Mouse (Mus musculus) megakaryocyte, adult 5-6 weeks (primary cell): Measurements from ENCODE around the gene Inpp5k. TPM values are rescaled to one million over a fixed set of nuclear protein-coding genes. Genes with fewer than 3 reads are reported as not detected.
A peak's percentile ranks its signal among the peaks of the same experiment; 100 is the strongest.

Experiments used
- ATAC-seq: 2 replicates; pipeline ENCODE4 v1.8.0; 2016; ENCODE audit warnings: mild to moderate bottlenecking, inconsistent platforms; ENCODE audit not compliant: poor library complexity, severe bottlenecking
- total RNA-seq, 2 experiments: library from RNA; stranded (forward) in 1 of 2; stranded (reverse) in 1 of 2; fragments of 153-499, 151-499 nt in 1 of 2; fragments of 221-1000, 200-1000 nt in 1 of 2; gene quantifications; 2 replicates each; pipeline versions ENCODE4 v1.2.3 to v1.2.4; 2015 to 2017

The Inpp5k gene
- total RNA-seq, 2 experiments from 2014 or later = 44.5 to 79.9 TPM

DNA sequence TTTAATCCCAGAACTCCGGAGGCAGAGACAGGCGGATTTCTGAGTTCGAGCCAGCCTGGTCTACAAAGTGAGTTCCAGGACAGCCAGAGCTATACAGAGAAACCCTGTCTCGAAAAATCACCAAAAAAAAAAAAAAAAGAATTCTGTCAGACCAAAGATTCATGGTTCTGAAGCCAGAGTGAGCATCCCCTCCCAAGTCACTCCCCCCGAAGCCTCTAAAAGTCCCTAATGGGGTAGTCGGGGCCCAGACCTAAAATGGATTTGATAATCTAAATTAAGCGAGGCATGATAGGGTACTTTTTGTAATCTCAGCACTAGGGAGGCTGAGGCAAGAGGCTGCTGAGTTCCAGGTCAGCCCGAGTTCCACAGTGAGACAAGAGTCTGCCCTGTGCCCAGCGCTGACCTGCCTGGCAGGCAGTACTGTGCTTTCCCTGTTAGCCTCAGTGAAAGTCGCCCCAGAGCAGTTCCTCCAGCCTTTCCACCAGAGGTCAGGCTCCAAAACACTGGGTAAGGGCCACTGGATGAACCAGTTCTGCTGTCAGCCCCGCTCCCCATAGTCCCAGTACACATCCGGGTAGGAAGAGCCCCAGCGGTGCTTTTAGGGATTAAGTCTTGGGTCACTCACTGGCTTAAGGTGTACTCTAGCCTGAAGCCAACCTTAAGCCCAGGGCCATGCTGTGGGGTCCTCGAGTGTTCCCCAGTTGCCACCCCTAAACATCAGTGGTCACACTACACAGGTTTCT is 22.3 kb downstream of the Inpp5k start:
- peak; percentile 4; the same call in 1 of the 2 replicates for ATAC-seq

DNA sequence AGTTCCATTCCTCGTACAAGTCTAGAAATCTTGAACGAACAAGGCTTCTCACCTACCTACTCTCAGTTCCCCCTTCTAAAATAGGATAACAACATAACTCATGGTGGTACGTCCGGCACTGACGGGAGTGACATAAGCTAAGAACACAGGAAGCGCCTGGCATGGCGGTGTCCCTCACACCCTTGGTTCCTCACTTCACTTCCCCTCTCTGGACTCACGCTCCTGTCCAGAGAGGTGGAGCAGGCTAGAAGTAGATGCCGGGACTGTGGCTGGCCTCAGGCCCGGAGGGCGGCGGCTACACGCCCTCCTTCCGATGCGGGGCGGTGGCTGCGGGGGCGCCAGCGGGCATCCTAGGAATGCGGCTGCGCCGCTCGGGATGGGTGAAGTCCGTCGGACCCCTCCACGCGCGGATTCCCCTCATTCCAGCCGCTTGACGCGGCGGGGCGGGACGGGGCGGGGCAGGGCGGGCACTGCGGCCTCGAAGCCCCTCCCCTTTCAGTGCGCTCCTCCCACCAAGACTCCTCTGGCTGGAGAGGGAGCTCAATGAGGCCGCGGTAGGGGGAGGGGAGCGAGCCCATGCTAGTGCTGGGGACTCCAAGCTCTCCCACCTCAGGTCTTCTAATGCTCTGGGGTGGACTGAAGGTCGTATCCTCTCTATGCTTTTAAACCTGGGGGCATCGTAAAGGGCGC is 23.1 kb downstream of the Inpp5k start:
- peak; percentile 57 for ATAC-seq

DNA sequence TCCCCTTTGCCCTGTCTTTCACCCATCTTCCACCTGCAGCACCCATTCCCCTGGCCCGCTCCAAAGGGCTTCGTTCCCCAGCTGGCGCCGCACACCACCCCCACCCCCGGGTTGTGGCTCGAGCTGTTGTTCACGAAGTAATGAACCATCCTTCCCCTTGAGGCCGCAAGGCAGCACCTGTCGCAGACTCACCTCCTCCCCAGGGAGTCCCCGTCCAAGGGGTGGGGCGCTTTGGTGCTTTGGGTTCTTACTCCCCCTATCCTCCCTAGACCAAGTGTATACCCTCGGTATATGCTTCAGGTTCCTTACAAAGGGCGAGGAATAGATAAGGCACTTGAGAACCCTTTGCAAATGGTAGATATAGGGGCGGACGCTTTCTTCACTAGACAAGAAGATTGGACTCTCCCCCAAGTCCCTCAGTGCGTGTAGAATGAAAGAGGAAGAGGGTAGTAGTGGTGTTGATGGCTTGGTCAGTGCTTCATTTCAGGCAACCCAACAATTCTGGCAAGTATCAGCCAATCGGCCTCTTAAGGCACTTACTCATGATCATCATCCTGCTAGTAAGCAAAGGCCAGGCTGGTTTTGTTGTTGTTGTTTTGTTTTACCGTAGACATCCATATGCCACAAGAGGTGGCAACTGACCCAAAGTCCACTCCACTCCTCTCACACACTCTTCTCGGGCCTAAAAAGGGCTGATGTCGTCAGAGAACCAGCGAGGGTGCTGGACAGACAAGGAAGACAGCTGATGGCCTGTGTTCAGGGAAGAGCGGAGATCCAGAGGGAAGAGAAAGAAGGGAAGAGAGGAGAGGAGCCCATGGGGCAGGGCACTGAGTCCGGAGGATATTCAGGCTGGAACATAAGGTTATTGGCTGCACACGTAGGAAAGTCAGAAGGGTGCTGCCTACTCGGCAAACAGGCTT is 23.9 kb downstream of the Inpp5k start:
- ATAC-seq = no peak

DNA sequence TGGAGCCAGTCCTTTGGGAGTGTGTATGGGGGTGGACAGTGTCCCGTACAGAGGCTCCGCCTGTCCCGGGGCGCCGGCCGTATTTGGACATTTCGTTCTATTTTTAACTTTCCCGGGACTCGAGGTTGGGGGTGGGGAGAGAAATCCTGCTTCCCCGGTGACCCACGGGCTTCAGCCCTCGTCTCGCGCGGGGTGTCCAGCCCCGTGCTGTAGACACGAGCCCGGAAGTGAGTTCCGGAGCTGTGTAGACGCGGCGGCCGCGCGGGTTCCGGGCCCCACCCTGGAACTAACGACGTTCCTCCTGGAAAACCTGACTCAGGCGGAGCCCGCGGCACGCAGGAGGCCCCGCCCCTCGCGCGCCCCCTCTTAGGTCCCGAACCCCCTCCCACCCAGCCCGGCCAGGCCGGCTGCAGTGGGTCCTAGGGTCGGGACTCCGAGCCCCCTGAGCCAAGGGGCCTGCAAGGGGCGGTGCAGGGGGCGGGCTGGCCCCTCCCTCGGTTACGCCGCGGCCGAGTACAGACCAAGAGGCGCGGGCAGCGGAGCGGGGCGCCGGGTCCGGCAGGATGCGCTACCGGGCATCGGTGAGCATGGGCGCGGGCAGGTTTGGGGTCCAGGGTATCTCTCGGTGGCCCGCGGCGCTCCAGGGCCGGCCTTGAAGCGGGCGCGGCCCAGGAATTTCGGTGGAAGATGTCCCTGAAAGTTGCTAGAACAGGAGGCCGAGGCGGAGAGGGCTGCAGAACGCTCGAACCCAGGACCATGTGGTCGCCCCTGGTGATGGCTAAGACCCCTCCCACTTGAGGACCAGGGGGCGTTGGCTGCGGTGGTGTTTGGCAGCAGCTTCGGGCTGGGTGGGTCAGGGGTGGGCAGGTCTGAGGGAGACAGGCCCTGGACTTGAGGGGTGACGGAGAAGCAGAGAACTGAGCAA is 25.1 kb downstream of the Inpp5k start:
- peak; percentile 16 for ATAC-seq

DNA sequence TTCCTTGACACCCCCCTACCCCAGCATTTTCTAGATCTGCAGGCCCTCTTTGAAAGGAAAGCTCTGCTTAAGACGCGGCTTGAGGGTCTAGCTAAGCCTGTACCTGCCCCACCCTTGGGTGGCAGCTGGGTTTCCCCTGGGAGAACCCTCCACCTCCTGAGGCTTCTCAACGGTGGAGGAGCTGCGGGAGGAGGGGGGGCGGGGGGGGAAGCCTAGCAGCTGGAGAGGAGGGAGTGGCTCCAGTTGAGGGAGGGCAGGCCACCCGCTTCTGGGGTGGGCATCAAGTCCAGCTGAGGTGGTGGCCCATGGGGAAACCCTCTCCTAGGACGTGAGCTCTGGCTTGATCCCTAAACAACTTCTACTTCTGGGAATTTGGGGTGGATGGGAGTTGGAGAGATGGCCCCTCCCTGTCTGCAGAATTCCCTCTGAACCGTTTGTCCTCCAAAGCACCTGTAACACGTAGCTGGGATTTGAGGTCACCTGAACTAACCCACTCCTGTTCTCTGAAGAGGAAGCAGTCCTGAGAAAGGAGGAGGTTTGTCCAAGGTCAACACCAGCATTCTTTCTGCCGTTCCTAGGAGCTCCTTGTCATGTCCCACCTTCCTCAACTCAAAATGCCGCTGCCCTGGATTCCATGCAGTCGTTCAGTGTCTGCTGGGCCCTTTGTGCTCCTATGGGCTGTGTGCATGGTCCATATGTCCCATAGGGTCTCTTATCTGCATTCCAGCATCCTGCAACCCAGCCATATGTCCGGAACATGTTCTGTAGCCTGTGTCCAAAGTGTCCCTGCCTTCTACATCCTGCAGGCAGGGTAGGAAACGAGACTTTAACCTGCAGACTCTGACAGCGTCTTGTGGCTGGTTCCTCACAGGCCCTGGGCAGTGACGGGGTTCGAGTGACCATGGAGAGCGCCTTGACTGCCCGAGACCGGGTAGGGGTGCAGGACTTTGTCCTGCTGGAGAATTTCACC is 26.1 kb downstream of the Inpp5k start:
- ATAC-seq = no peak

DNA sequence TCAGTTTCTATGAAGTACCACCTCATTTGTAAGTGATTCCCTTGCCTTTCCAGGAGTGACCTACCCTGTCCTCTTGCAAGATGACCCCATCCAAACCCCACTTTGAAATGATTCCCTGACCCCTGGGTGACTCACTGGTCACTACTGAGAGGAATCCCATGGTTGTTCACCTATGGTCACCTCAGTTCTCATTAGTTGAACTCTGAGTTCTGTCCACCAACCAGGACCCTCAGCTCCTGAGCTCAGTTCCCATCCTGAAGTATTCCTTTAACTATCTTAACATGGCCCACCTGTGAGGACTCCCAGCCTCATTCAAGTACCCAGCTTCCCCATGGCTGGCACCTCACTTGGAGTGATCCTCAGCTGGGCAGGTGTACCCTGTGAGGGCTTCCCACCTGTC is 27.1 kb downstream of the Inpp5k start:
- ATAC-seq = no peak

DNA sequence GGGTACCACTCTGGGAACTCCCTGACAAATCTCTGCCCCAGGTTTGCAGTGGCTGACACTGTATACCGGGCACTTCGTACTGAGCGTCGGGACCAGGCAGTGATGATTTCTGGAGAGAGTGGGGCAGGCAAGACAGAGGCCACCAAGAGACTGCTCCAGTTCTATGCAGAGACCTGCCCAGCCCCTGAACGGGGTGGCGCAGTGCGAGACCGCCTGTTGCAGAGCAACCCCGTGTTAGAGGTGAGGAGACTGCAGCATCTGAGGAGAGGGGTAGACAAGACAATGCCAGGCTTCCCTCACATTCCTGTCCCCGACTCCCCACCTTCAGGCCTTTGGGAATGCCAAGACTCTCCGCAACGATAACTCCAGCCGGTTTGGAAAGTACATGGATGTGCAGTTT is 27.5 kb downstream of the Inpp5k start:
- ATAC-seq = no peak

DNA sequence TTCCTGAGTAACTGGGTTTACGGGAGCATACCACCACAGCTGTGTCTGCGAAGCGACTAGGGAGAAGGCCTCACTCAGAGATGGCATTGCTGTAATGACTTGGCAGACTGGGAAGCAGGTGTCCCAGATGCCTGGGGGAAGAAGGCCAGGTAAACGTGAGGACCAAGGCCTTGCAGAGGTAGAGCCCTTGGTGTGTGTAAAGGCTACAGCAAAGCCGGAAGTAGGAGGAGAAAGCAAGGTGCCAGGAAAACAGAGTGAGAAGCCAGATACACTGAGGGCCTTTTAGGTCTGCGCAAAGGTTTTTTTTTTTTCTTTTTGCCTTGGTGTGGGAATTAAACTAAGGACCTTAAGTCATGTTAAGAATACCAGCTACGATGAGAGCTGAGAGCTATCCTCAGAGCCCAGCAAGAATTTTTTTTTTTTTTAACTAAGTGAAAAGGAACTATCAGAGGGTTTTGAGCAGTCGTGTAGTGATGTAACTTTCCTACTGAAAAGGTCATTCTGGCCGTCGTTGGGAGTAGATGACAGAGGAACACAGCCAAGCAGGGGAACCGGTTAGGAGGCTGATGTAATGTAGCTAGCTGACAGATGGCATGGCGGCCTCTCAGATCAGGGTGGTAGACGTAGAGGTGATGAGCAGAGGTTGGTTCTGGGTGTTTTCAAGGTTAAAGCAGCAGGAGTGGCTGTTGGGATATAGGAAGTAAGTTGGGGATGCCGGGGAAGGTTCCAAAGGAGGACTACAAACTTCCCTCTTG is 28.4 kb downstream of the Inpp5k start:
- peak; percentile 10; the same call in 1 of the 2 replicates for ATAC-seq

DNA sequence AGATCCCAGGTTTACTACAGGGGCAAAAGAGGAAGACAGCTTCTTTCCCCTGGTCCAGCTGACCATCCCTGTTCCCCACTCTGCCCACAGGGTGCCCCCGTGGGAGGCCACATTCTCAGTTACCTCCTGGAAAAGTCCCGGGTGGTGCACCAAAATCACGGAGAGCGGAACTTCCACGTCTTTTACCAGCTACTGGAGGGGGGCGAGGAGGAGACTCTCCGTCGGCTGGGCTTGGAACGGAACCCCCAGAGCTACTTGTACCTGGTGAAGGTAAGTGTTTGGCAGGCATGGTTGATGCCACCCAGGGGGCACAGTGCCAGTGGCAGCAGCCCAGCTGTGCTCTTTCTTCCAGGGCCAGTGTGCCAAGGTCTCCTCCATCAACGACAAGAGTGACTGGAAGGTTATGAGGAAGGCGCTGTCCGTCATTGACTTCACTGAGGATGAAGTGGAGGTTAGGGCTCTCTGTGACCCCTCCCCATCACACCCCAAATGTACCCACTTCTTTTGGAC is 29.3 kb downstream of the Inpp5k start:
- ATAC-seq = no peak

DNA sequence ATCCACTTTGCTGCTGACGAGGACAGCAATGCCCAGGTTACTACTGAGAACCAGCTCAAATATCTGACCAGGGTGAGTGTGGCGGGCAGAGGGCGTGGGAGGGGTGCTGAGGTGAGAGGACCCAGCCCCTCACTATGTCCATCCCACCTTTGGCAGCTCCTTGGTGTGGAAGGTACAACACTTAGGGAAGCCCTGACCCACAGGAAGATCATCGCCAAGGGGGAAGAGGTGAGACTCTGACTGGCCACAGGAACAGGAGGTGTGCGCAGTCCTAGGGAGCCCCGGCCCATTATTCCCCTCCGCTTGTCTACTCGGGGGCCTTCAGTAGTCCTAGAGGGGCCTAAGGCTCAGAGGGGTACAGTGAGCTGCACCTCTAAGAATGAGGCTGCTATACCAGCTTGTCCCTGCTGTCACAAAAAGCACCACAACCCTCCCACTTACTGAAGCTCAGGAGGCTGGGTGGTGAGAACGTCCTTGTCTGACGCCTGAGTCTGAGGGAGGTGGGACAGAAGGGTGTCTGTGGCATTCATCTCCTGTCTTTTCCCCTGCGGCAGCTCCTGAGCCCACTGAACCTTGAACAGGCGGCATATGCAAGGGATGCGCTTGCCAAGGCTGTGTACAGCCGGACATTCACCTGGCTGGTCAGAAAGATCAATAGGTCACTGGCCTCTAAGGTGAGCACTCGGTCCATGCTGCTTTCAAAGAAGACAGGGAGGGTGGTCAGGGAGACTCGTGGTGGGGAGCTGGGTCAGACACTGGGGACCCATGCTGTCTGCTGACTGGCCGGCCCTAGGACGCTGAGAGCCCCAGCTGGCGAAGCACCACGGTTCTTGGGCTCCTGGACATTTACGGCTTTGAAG is 30.4 kb downstream of the Inpp5k start:
- ATAC-seq = no peak

DNA sequence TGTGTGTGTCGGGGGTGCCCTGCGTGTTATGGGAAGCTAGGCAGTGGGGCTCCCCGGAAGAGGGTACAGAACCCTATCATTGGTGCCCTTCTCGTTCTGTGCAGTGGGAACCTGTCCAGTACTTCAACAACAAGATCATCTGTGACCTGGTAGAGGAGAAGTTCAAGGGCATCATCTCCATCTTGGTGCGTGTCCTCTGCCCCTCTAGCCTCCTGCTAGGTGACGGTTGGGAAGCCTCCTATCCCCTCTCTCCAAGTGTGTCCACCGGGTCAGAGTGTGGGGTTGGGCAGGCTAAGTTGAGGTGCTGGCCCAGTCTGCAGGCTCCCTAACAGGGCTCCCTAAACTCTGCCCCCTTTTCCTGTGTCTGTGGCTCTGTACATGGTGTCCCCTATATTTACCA is 31.3 kb downstream of the Inpp5k start:
- ATAC-seq = no peak

DNA sequence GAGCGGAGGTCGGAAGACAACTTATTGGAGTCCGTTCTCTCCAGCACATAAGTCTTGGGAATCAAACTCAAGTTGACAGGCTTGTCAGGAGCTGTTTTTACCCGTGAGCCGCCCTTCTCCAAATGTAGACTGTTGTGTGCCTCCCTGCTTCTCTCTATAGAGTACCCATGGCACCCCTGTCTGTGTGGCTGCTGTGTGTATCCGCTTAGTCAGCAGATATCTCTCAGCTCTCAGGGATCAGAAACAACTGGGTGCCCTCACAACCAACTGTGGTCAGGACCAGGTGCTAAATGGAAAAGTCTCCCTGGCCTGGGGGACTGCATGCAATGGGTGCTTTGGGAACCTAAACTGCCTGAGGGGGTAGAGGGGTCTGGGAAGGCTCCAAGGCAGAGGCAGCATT is 35.5 kb downstream of the Inpp5k start:
- no peak for ATAC-seq

DNA sequence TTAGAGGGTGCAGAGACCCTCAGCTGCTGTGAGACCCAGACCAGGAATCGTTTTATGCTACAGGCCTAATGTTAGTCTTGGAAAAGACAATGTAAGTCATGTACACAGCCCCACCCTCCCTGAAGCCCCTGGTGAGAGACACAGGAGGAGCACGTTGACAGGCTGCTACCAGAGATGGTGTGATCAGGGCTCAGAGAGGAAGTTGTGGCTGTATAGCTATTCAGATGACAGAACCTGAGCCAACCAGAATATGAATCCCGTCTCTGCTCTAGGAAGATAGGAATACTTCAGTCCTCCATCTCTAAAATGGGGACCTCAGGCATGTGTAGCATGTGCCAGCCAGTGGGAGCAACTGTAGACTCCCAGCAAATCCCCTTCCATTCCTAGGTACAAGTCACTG is 37.8 kb downstream of the Inpp5k start:
- ATAC-seq = no peak

DNA sequence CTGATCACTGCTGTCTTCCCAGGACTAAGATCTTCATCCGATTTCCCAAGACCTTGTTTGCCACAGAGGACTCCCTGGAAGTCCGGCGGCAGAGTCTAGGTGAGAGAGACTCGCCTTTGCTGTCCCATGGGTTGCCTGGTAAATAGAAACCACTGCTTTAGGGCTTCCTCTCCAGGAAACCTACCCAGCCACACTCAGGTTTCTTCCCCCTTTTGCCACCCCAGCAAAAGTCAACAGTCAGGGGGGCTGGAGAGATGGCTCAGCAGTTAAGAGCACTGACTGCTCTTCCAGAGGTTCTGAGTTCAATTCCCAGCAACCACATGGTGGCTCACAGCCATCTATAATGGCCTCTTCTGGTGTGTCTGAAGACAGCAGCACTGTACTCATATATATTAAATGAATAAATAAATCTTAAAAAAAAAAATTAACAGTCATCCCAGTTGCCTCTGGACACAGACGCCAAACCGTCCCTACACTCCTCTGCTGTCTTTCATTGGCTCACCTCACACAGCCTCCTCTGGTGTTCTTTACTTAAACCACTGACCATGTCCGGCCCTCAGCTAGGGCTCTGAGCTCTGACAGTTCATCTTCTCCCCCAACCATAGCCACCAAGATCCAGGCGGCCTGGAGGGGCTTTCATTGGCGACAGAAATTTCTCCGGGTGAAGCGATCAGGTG is 38.5 kb downstream of the Inpp5k start:
- no peak for ATAC-seq

DNA sequence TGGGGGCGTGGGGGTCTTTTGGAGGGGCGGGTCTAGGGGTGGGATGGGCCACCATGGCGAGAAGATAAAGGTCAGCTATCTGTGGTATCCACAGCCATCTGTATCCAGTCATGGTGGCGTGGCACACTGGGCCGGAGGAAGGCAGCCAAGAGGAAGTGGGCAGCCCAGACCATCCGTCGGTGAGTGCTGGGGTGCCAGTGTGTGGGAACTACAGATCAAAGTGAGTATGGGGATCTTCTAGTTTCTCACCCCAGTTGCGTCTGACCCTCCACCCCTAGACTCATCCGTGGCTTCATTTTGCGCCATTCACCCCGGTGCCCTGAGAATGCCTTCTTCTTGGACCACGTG is 39.0 kb downstream of the Inpp5k start:
- ATAC-seq = peak; percentile 80

DNA sequence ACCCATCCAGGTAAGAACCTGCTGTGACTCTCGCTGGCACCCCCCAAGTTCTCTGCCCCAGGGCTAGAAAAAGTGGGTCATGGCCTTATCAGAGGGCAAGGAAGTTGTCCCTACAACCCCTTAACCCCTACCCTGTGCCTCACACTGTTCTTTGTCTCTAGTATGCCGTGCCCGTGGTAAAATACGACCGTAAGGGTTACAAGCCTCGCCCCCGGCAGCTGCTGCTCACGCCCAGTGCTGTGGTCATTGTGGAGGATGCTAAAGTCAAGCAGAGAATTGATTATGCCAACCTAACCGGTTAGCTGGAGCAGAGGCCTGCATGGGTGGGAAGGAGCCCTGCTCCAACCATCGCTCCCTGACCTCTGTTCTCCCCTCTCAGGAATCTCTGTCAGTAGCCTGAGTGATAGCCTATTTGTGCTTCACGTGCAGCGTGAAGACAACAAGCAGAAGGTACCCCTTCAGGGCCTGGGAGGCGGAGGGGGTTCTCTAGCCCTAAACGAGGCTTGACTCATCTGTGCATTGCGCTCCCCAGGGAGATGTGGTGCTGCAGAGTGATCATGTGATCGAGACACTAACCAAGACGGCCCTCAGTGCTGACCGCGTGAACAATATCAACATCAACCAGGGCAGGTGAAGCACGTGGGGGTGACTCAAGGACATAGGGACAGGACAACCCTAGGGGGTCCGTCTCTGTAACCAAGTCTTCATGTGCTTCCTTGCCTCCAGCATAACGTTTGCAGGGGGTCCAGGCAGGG is 40.8 kb downstream of the Inpp5k start:
- no peak for ATAC-seq
